Mouse (Mus musculus): ENCODE data around the gene Brdt.
A peak's percentile ranks its signal among the peaks of the same experiment; 100 is the strongest.
"Not testable (repeated sequence)": the region's sequence is repeated elsewhere in the genome, so short reads cannot be mapped to it uniquely, and the experiment has no call there.

The Brdt gene

GRCm38 (mm10) chr5:107340404-107340803 lies 9.4 kb downstream of the Brdt start:
- no peak for DNase-seq (ENCODE audit: low spot score in 2 of 2)

GRCm38 (mm10) chr5:107342891-107343290 lies 11.9 kb downstream of the Brdt start:
- no peak for DNase-seq (ENCODE audit: low spot score in 2 of 2)

GRCm38 (mm10) chr5:107346214-107346613 lies 15.3 kb downstream of the Brdt start:
- DNase-seq (ENCODE audit: low spot score in 2 of 2), result no peak

GRCm38 (mm10) chr5:107352566-107352965 lies 21.6 kb downstream of the Brdt start:
- DNase-seq (ENCODE audit: low spot score in 2 of 2), result no peak

GRCm38 (mm10) chr5:107353981-107354380 lies 23.0 kb downstream of the Brdt start:
- no peak for DNase-seq (ENCODE audit: low spot score in 2 of 2)

GRCm38 (mm10) chr5:107355801-107356200 lies 24.8 kb downstream of the Brdt start:
- DNase-seq (ENCODE audit: low spot score in 2 of 2), result peak; percentile 46 to 47

- no peak for DNase-seq (ENCODE audit: low spot score in 2 of 2)
These were observed 26.8 kb downstream of the Brdt start for GRCm38 (mm10) chr5:107357723-107358122.

- peak; percentile 85 for DNase-seq (ENCODE audit: low spot score in 2 of 2)
These were observed 28.6 kb downstream of the Brdt start for GRCm38 (mm10) chr5:107359395-107360053.

- DNase-seq (ENCODE audit: low spot score in 2 of 2), result peak in 1 of 2 experiments; percentile 9
These were observed 29.2 kb downstream of the Brdt start for GRCm38 (mm10) chr5:107360054-107360730.

- DNase-seq (ENCODE audit: low spot score in 2 of 2), result no peak
These were observed 39.1 kb downstream of the Brdt start for GRCm38 (mm10) chr5:107370040-107370439.

- DNase-seq (ENCODE audit: low spot score in 2 of 2), result no peak
These were observed 40.4 kb downstream of the Brdt start for GRCm38 (mm10) chr5:107371335-107371734.

GRCm38 (mm10) chr5:107373256-107373655 lies 42.3 kb downstream of the Brdt start:
- no peak for DNase-seq (ENCODE audit: low spot score in 2 of 2)

GRCm38 (mm10) chr5:107386448-107386847 lies 55.5 kb downstream of the Brdt start:
- DNase-seq (ENCODE audit: low spot score in 2 of 2), result not testable (repeated sequence)

GRCm38 (mm10) chr5:107387788-107388187 lies 56.8 kb downstream of the Brdt start:
- DNase-seq (ENCODE audit: low spot score in 2 of 2), result no peak

- no peak for DNase-seq (ENCODE audit: low spot score in 2 of 2)
These were observed 58.4 kb downstream of the Brdt start for GRCm38 (mm10) chr5:107389373-107389772.

- no peak for DNase-seq (ENCODE audit: low spot score in 2 of 2)
These were observed 63.5 kb downstream of the Brdt start for GRCm38 (mm10) chr5:107394437-107394836.

- DNase-seq (ENCODE audit: low spot score in 2 of 2), result no peak
These were observed 71.5 kb downstream of the Brdt start, which contains the start of gene Ephx4 for GRCm38 (mm10) chr5:107402436-107402835. TSS of gene Ephx4 (plus strand) at chr5:107402736.

GRCm38 (mm10) chr5:107403011-107403946 lies 72.3 kb downstream of the Brdt start:
- DNase-seq (ENCODE audit: low spot score in 2 of 2), result no peak

GRCm38 (mm10) chr5:107403947-107404684 lies 73.2 kb downstream of the Brdt start:
- no peak for DNase-seq (ENCODE audit: low spot score in 2 of 2)

GRCm38 (mm10) chr5:107405361-107405760 lies 74.4 kb downstream of the Brdt start:
- no peak for DNase-seq (ENCODE audit: low spot score in 2 of 2)

GRCm38 (mm10) chr5:107410305-107410704 lies 79.3 kb downstream of the Brdt start:
- no peak for DNase-seq (ENCODE audit: low spot score in 2 of 2)

Measured in heart, adult 9 months (tissue).